Mouse (Mus musculus): ENCODE results near the gene Armc9. TPM values are rescaled to one million over a fixed set of nuclear protein-coding genes. Genes with fewer than 3 reads are reported as not detected.

The Armc9 gene
- 10 to 100 TPM in 1 of 3 experiments, 1 to 10 TPM in 2; 4.1 to 12.9 (median 9.0) TPM for polyA plus RNA-seq (2017; shearing (Covaris generic))

DNA sequence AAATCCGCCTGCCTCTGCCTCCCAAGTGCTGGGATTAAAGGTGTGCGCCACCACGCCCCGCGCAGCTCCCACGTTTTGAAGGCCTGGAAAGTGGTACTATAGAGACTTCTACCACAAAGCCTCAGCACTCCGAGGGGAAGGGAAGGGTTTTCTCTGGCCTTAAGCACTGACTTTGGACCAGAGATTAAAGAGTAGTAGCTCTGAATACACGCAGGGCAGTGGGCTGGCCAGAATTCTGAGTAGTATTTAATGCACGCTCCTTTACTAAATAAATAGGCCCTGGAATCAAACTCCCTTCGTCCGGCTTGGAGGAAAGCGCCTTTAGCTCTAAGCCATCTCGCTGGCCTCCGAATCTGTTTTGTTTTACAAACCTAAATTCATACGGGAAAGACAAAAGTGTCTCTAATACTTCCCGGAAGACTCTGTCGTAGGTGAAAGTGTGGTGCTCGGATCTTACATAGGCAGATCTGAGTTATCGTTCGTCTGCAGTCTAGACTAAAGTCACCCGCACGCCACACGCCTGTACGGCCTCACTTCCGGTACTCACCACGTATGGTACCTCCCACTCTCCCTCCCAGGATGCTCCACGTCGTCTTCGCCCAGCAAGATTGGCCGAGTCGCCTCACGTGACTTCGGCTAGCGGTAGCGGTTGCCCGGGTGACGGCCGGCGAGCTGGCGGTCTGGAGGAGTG, at the start of gene Armc9:
TSS of gene Armc9 (plus strand) at position 648 of the 691 bp plus-strand sequence.
- peak; percentile 100 for ATAC-seq

DNA sequence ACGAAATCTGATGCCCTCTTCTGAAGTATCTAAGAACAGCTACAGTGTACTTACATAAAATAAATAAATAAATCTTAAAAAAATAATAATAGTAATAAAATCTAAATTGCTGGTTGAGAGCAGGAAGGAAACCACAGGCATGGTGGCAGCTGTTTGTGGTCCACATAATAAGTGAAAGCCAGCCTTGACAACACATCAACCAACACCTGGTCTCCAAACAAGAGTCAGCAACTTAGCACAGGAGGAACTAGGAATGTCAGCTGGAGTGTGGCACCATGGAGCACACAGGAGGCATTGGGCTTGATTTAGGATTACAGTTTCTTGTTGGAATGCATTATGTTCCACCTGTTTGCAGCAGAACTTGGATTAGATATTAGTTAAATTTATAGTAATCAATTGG, 49.5 kb upstream of the Armc9 start:
- no peak for ATAC-seq

DNA sequence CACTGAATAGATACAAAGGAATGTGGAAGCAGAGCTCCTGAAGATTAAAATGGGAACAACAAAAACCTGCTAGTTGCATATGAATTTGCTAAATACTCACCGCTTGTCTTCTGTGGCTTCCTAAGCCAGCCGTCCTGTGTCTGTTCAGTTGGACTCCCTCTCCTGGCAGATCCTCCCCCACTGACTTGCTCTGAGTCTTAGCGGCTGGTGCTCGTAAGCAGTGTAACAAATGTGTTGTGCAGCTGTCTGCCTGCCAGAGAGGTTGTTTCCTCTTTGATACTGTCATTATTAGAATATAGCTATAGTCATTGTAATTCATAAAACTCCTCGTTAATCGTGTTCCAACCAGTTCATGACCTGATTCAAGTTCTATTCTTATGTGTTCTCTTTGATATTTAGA, 42.8 kb upstream of the Armc9 start, which contains the start of gene Htr2b:
TSS of gene Htr2b (minus strand) at position 192 of the 400 bp plus-strand sequence.
- ATAC-seq: no peak

DNA sequence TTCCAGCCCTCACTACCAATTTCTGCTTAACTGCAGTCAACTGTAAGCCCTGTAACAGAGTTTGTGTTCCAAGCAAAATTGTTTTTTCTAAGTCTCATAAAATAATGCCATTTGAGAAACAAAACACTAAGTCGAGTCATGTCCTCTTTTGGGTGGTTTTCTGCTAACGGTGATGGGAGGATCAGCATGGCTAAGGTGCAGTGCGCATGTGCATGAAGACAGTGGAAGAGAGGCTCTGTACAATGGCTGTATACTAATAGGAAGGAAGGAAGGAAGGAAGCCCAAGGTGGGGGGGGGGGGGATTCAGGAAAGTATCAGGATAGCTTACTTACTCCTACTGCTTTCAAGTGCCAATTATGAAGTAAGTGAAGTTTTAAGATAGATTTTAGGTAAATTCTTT, 40.4 kb upstream of the Armc9 start:
- ATAC-seq: no peak

- ATAC-seq: no peak
Measured at GRCm38 (mm10) chr1:86119549-86119948, 35.0 kb upstream of the Armc9 start.

GRCm38 (mm10) chr1:86126036-86126435, 28.5 kb upstream of the Armc9 start:
- no peak for ATAC-seq

- no peak for ATAC-seq
Measured at GRCm38 (mm10) chr1:86133337-86133736, 21.2 kb upstream of the Armc9 start, which contains the start of gene Gm21972. Gene Gm21972, plus strand, starts transcription at chr1:86133637.

DNA sequence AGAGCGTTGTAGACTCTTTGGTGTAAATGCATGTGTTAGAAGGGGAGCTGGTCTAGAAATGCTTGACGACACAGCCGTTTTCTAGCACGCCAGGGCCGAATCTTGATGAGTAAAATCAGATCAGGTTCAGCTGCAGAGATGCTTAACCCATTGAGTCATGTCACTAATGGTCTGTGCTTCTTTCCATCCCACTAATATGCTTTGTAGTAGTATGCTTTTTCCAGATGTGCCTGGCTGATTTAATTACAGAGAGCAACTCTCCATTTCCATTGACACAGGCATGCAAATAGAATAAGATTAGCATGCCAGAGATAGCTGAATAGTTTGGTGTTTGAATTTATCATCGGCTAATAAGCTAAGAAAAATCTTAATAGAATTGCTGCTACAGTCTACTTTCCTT, 19.3 kb upstream of the Armc9 start:
- ATAC-seq: no peak

DNA sequence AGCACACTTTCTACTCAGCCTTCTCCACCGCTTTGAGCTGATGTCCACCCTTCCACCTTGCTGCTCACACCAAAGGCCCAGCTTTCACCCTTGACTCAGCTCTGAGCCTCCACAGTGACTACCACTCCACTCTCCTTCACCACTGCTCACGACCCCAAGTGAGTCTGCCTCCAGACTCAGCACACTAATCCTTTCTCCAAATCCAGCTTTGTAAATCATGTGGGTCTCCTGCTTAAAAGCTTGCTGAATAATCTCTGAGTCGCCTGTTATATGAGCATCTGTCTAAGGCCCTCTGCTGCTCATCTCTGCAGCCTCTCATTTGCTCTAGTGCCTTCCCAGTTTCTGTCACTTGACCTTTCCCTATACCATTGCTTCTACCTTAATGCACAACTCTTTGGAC, 13.5 kb upstream of the Armc9 start:
- no peak for ATAC-seq

GRCm38 (mm10) chr1:86143165-86143564, 11.4 kb upstream of the Armc9 start:
- ATAC-seq: no peak

DNA sequence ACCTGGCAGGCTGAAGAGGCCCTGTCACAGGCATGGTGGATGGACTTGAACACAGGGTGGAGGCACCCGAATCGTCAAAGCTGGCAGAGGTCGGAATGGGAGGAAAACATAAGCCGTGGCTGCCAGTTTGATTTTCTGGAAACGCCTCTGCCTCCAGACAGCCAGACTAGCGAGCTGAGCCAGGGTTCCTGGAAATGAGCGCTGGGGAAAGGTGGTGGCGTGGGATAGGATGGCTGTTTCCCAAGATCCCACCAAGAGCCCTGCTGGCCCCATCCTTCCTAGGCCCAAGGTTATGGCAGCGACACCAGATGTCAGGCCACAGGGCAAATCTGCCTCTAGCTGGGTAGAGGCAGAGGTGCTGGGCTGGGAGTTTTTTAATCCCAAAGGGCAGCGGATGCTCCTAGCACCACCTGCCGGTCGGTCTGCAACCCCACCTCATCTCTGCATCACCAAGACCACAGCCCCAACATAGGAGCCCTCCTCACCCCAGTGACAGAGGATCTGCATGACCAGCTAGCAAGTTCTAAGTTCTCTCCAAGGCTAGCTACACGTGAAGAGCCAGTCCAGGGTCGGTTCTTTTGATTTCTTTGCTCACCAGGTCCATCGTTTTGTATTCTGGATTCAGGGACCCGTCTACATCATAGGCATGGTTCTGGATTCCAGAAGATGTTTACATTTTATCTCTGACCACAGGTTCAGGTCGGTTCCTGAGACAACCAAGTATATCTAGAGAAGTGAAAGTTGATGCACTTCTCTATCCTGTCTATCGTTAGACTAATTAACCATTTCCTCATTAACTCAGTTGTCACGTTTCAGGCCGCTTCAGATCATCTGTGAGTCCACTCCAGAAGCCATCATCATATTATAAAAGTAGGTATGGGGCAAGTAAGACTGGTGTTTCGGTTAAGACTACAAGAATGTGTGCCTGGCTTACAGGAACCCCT, 10.3 kb upstream of the Armc9 start:
- no peak for ATAC-seq

DNA sequence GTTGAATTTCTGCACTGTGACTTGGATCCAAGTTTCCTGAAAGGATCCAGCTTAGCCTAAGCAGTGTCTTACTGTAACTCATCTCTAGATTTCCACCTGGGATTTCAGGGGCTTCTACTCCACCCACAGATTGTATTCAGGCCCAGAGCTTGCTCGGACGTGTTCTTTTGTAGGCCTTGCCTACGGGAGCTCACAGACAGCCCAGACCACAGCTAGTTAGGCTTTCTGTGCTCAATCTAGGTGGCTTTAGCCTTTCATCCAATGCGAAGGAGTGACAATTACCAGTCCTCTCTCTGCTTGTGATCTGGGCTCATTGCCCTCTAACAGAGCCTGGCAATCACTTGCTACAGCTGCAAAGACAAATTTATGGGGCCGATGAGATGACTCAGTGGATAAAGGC, 8.3 kb upstream of the Armc9 start:
- ATAC-seq: no peak

DNA sequence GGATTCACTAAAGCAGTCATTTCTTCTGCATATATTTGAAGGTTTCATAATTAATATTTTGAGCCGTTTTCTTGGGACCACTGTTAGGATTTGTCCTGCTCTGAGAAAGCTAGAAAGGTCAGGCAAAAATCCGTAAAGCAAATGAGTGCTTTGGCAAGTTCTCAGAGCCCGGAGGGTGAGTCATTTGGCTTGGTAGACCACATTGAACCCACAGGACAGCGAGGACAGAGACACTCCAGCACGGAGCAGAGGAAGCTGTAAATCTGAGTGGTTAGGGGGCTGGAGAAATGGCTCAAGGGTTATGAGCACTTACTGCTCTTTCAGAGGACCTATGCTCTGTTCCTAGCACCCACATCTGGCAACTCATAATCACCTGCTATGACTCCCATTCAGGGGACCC, 7.0 kb upstream of the Armc9 start:
- no peak for ATAC-seq

- ATAC-seq: no peak
Measured at GRCm38 (mm10) chr1:86148161-86148560, 6.4 kb upstream of the Armc9 start.

GRCm38 (mm10) chr1:86150929-86151328, 3.7 kb upstream of the Armc9 start:
- ATAC-seq: no peak

DNA sequence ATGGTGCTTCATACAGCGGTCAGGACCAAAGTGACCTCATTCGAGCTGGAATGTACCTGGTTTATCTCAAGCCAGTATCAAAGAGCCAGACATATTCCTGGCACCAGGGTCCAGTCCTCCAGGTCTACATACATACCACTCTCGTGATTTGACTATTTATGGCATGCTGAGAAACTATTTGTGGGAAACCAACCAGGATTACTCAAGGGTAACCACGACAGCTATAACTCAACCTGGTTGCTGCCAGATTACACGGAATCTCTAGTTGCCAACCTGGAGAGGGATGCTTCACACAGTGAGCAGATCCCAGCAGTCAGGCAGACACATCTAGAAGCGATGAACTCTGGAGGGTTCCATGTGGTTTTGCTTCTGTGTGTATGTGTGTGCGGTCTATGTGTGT, 3.2 kb upstream of the Armc9 start:
- ATAC-seq: no peak

DNA sequence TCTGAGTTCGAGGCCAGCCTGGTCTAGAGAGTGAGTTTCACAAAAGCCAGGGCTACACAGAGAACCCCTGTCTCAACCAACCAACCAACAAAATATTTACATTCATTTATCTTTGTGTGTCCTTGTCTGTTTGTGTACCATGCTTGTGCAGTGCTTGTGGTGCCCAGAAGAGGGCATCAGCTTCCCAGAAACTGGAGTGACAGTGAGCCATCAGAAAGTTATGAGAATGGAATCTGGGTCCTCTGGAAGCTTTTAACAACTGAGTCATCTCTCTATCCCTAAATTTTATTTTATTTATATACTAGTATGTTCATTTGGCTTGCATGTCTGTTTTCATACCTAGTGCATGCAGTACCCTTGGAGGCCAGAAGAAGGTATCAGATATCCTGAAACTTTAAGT, 2.0 kb upstream of the Armc9 start:
- no peak for ATAC-seq

DNA sequence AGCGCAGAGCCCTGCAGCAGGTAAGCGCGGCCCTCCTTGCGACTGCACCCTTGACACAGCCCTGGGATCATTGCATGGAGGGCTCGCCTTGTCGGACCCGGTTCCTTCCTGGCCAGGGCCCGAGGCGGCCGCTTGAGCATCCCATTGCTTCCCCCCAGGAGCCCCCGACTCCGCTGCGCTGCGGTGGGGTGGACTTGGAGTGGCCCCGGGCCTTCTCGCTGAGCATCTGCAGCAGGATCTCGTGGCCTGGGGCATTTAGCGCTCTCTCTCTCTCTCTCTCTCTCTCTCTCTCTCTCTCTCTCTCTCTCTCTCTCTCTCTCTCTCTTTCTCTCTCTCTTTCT, 214 bp downstream of the Armc9 start:
- ATAC-seq: peak; percentile 12

- ATAC-seq: no peak
Measured at GRCm38 (mm10) chr1:86156075-86156474, 1.5 kb downstream of the Armc9 start.

- no peak for ATAC-seq
Measured at GRCm38 (mm10) chr1:86156595-86156994, 2.0 kb downstream of the Armc9 start.

DNA sequence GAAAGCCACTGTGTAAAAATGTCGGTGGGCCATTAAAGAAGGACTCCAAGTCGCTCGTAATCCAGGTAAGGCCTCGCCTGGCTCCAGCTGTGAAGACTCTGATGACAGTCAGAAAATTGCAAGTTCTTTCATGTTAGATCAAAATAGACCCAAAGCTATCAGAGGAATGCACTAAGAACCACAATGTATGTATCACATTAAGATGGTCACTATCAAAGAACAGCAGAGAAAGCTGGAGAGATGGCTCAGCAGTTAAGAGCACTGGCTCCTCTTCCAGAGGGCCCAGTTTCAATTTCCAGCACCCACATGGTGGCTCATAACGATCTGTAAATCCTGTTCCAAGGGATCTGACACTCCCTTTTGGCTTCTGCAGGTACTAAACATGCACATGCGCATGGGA, 5.5 kb downstream of the Armc9 start:
- ATAC-seq: no peak

DNA sequence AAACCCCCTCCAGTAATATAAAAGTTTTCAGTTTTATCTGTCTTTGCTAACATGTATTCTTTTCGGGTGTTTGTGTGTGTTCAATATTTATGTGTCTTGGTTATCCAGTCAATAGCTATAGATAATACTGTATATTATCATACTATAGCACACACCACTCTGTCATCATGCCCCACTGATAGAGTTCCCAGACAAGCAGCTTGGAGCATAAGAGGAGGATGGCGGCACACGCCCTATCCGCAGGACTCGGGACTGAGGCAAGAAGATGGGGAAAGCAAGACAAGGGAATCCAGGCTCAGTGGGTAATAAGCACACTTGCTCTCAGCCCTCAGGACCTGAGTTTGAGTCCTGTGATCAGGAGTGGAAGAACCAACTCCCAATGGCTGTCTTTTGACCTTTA, 5.9 kb downstream of the Armc9 start:
- no peak for ATAC-seq

DNA sequence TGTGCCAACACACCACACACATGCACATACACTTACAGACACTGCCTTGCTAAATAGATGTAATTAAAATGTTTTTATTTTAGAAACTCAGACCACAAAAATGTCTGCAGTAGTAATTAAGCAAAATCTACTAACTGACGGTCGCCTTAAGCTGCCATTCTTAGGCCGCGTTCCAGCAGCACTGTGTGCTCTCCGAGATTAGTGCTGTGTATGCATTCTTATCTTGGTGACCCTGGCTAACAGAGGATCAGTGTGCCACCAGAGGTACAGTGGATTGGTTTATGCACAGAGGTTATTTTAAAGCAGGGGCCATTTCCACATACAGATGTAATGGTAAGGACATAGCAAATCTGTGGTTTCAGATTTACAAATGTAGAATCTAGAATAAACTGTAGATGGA, 6.5 kb downstream of the Armc9 start:
- ATAC-seq: no peak

GRCm38 (mm10) chr1:86174602-86175001, 20.0 kb downstream of the Armc9 start:
- no peak for ATAC-seq

All from inflammation-experienced regulatory T-cells, adult 6 months (primary cell).